Mouse (Mus musculus) neural tube, embryonic 12.5 days (tissue): ENCODE measurements around the gene Lst1. TPM values are rescaled to one million over a fixed set of nuclear protein-coding genes. Genes with fewer than 3 reads are reported as not detected.
"Not testable (repeated sequence)": the region's sequence is repeated elsewhere in the genome, so short reads cannot be mapped to it uniquely, and the experiment has no call there.

Experiments
- ATAC-seq: fragments of 200-750 bp; cut with Nextera tagmentation; 2 replicates; pipeline ENCODE4 v1.8.0; 2017; ENCODE audit warnings: low read depth, mild to moderate bottlenecking, moderate TSS enrichment, moderate library complexity; ENCODE audit not compliant: low FRiP score
- H3K27ac ChIP-seq: fragments of 300-500 bp; sonication (generic); 2 replicates; pipeline ENCODE4 v1.5.1; 2016
- H3K27me3 ChIP-seq: fragments of 300-500 bp; sonication (generic); replicated peaks from 2 replicates; pipeline ENCODE4 v1.6.1; 2016; ENCODE audit warnings: mild to moderate bottlenecking
- H3K36me3 ChIP-seq: fragments of 300-500 bp; sonication (generic); 2 replicates; pipeline ENCODE4 v1.6.1; 2016; ENCODE audit warnings: mild to moderate bottlenecking
- H3K4me1 ChIP-seq: fragments of 300-500 bp; sonication (generic); 2 replicates; pipeline ENCODE4 v1.6.1; 2016
- H3K4me2 ChIP-seq: fragments of 300-500 bp; sonication (generic); replicated peaks from 2 replicates; pipeline ENCODE4 v1.6.1; 2016; ENCODE audit warnings: mild to moderate bottlenecking
- H3K4me3 ChIP-seq: fragments of 300-500 bp; sonication (generic); 2 replicates; pipeline ENCODE4 v1.5.1; 2016
- H3K9ac ChIP-seq: fragments of 300-500 bp; sonication (generic); 2 replicates; pipeline ENCODE4 v1.6.1; 2016; ENCODE audit warnings: mild to moderate bottlenecking
- H3K9me3 ChIP-seq: fragments of 300-500 bp; sonication (generic); 2 replicates; pipeline ENCODE4 v1.6.1; 2016; ENCODE audit warnings: mild to moderate bottlenecking
- WGBS: fragments of 180-500 bp; shearing (Covaris S2); methylation state at CpG from one replicate; pipeline ENCODE4 v1.1.7; 2016; 5-methylcytosine and 5-hydroxymethylcytosine counted together
- polyA plus RNA-seq: library from polyadenylated mRNA; unstranded; fragments of >200 nt; fragmentation: Nextera tagmentation; extraction: Ambion mirVana; gene quantifications from 2 replicates; pipeline ENCODE4 v1.2.1, GENCODE M21; 2016

The Lst1 gene
- polyA plus RNA-seq = 6.8 and 7.0 TPM in 2 replicates

GRCm38 (mm10) chr17:35187959-35188610, at the start of gene Lst1:
Gene Lst1 (minus strand): TSS chr17:35188439.
- ATAC-seq = no peak
- no peak within 1 kb of the TSS for H3K4me3 ChIP-seq
- H3K9me3 ChIP-seq = no peaks in the 10 kb centered on the region
- WGBS = 81% methylated on average over 7 of the region's 7 CpGs
- H3K4me2 ChIP-seq = no peak within 1 kb of the TSS
- no peak within 1 kb of the TSS for H3K27ac ChIP-seq
- H3K36me3 ChIP-seq = no peaks in the 10 kb centered on the region
- H3K9ac ChIP-seq = no peak within 1 kb of the TSS
- H3K27me3 ChIP-seq = no peaks in the 10 kb centered on the region
- H3K4me1 ChIP-seq = peaks cover 5% of the 10 kb centered on the region; the same call in 1 of the 2 replicates

- Histone ChIP-seq H3K4me3 (no peak overlapping the region), H3K9ac (0 out of 2 replicates have a peak overlapping the region, but pooled peaks have one; percentile 13), H3K4me2 (no peak overlapping the region), H3K9me3 (no peaks in the 10 kb centered on the region), H3K27me3 (no peaks in the 10 kb centered on the region), H3K27ac (no peak overlapping the region), H3K36me3 (no peaks in the 10 kb centered on the region), H3K4me1 (peaks cover 32% of the 10 kb centered on the region)
- ATAC-seq = no peak
- WGBS = 87% methylated on average over 12 of the region's 12 CpGs
Measured at GRCm38 (mm10) chr17:35237504-35237903, 49.3 kb upstream of the Lst1 start.

- 78% methylated on average over 9 of the region's 9 CpGs for WGBS
- Histone ChIP-seq H3K27ac (no peak overlapping the region), H3K9ac (peak overlapping the region; percentile 81), H3K36me3 (no peaks in the 10 kb centered on the region), H3K4me2 (peak overlapping the region; percentile 90), H3K4me3 (peak overlapping the region; percentile 58), H3K4me1 (peaks cover 35% of the 10 kb centered on the region), H3K9me3 (no peaks in the 10 kb centered on the region), H3K27me3 (no peaks in the 10 kb centered on the region)
- ATAC-seq = no peak
Measured at GRCm38 (mm10) chr17:35236996-35237395, 48.8 kb upstream of the Lst1 start.

- H3K4me3 ChIP-seq = peak overlapping the region; percentile 58
- H3K36me3 ChIP-seq = peaks cover under 1% of the 10 kb centered on the region; the same call in 1 of the 2 replicates
- H3K9me3 ChIP-seq = no peaks in the 10 kb centered on the region
- peak overlapping the region; percentile 81 for H3K9ac ChIP-seq
- H3K27ac ChIP-seq = peak overlapping the region; percentile 87
- H3K4me2 ChIP-seq = peak overlapping the region; percentile 90
- peaks cover 38% of the 10 kb centered on the region for H3K4me1 ChIP-seq
- peak; percentile 81 for ATAC-seq
- WGBS = under 1% methylated on average over 18 of the region's 18 CpGs
- H3K27me3 ChIP-seq = no peaks in the 10 kb centered on the region
Measured at GRCm38 (mm10) chr17:35236390-35236746, 48.1 kb upstream of the Lst1 start.

GRCm38 (mm10) chr17:35235614-35236389, 47.6 kb upstream of the Lst1 start, which contains the start of gene Nfkbil1:
Gene Nfkbil1 (minus strand): TSS chr17:35235792.
- H3K9ac ChIP-seq = peak within 1 kb of the TSS; percentile 81
- H3K4me1 ChIP-seq = peaks cover 36% of the 10 kb centered on the region
- no peaks in the 10 kb centered on the region for H3K27me3 ChIP-seq
- peaks cover 6% of the 10 kb centered on the region; the same call in 1 of the 2 replicates for H3K36me3 ChIP-seq
- H3K27ac ChIP-seq = peak within 1 kb of the TSS; percentile 87
- peak within 1 kb of the TSS; percentile 90 for H3K4me2 ChIP-seq
- under 1% methylated on average over 35 of the region's 35 CpGs for WGBS
- peak within 1 kb of the TSS; percentile 58 for H3K4me3 ChIP-seq
- peak; percentile 80 for ATAC-seq
- H3K9me3 ChIP-seq = no peaks in the 10 kb centered on the region

- Histone ChIP-seq H3K4me1 (peaks cover 31% of the 10 kb centered on the region), H3K27ac (peak overlapping the region; percentile 87), H3K9ac (peak overlapping the region; percentile 81), H3K4me2 (peak overlapping the region; percentile 90), H3K36me3 (peaks cover 11% of the 10 kb centered on the region), H3K27me3 (no peaks in the 10 kb centered on the region), H3K9me3 (no peaks in the 10 kb centered on the region), H3K4me3 (peak overlapping the region; percentile 58)
- peak; percentile 23; the same call in 1 of the 2 replicates for ATAC-seq
- WGBS = 4% methylated on average over 31 of the region's 31 CpGs
Measured at GRCm38 (mm10) chr17:35234903-35235302, 46.7 kb upstream of the Lst1 start.

GRCm38 (mm10) chr17:35234090-35234489, 45.9 kb upstream of the Lst1 start:
- peaks cover 19% of the 10 kb centered on the region for H3K36me3 ChIP-seq
- not testable (repeated sequence) for H3K27me3 ChIP-seq, H3K27ac ChIP-seq, H3K9me3 ChIP-seq, ATAC-seq, H3K9ac ChIP-seq, H3K4me3 ChIP-seq
- WGBS = 85% methylated on average over 7 of the region's 7 CpGs
- H3K4me1 ChIP-seq = peaks cover 31% of the 10 kb centered on the region
- peak overlapping the region; percentile 90; the same call in 1 of the 2 replicates for H3K4me2 ChIP-seq

- WGBS = 85% methylated on average over 18 of the region's 18 CpGs
- H3K27ac ChIP-seq = no peak within 1 kb of the TSS
- 0 out of 2 replicates have a peak within 1 kb of the TSS, but pooled peaks have one; percentile 17 for H3K9ac ChIP-seq
- H3K4me1 ChIP-seq = peaks cover 31% of the 10 kb centered on the region
- H3K9me3 ChIP-seq = no peaks in the 10 kb centered on the region
- H3K27me3 ChIP-seq = no peaks in the 10 kb centered on the region
- H3K36me3 ChIP-seq = peaks cover 25% of the 10 kb centered on the region
- ATAC-seq = no peak
- peak within 1 kb of the TSS; percentile 90 for H3K4me2 ChIP-seq
- peak within 1 kb of the TSS; percentile 58; the same call in 1 of the 2 replicates for H3K4me3 ChIP-seq
Measured at GRCm38 (mm10) chr17:35233114-35233980, 45.1 kb upstream of the Lst1 start, which contains the start of gene Atp6v1g2. Gene Atp6v1g2 (plus strand): TSS chr17:35233660.

GRCm38 (mm10) chr17:35232659-35233058, 44.4 kb upstream of the Lst1 start:
- Histone ChIP-seq H3K9me3 (no peaks in the 10 kb centered on the region), H3K4me3 (no peak overlapping the region), H3K27ac (no peak overlapping the region), H3K4me1 (peaks cover 31% of the 10 kb centered on the region), H3K9ac (no peak overlapping the region), H3K36me3 (peaks cover 32% of the 10 kb centered on the region), H3K4me2 (no peak overlapping the region), H3K27me3 (no peaks in the 10 kb centered on the region)
- 90% methylated on average over 5 of the region's 5 CpGs for WGBS
- ATAC-seq = no peak

GRCm38 (mm10) chr17:35232043-35232442, 43.8 kb upstream of the Lst1 start:
- no peak for ATAC-seq
- no peaks in the 10 kb centered on the region for H3K27me3 ChIP-seq
- 14% methylated on average over 12 of the region's 12 CpGs for WGBS
- no peak overlapping the region for H3K4me3 ChIP-seq
- H3K27ac ChIP-seq = no peak overlapping the region
- H3K4me1 ChIP-seq = peaks cover 26% of the 10 kb centered on the region
- no peaks in the 10 kb centered on the region for H3K9me3 ChIP-seq
- no peak overlapping the region for H3K9ac ChIP-seq
- H3K4me2 ChIP-seq = peak overlapping the region; percentile 14; the same call in 1 of the 2 replicates
- H3K36me3 ChIP-seq = peaks cover 37% of the 10 kb centered on the region

- Histone ChIP-seq H3K9me3 (no peaks in the 10 kb centered on the region), H3K4me3 (no peak overlapping the region), H3K9ac (no peak overlapping the region), H3K4me2 (no peak overlapping the region), H3K36me3 (peaks cover 41% of the 10 kb centered on the region), H3K27me3 (no peaks in the 10 kb centered on the region), H3K27ac (no peak overlapping the region), H3K4me1 (peaks cover 20% of the 10 kb centered on the region; the same call in 1 of the 2 replicates)
- no peak for ATAC-seq
- 95% methylated on average over 10 of the region's 10 CpGs for WGBS
Measured at GRCm38 (mm10) chr17:35231022-35231421, 42.8 kb upstream of the Lst1 start.
